Mouse (Mus musculus): ENCODE measurements around the gene Znrf4.
A peak's percentile ranks its signal among the peaks of the same experiment; 100 is the strongest.

Znrf4 gene

GRCm38 (mm10) chr17:56464817-56465216 lies 47.4 kb downstream of the Znrf4 start:
- DNase-seq = no peak

- no peak for DNase-seq
Observed at GRCm38 (mm10) chr17:56464345-56464744, 47.9 kb downstream of the Znrf4 start.

- no peak for DNase-seq
Observed at GRCm38 (mm10) chr17:56463500-56463899, 48.7 kb downstream of the Znrf4 start.

GRCm38 (mm10) chr17:56462835-56463455 lies 49.3 kb downstream of the Znrf4 start:
- DNase-seq = no peak

GRCm38 (mm10) chr17:56461771-56462743 lies 50.2 kb downstream of the Znrf4 start:
- peak; percentile 95 for DNase-seq

Data from right cerebral cortex, postnatal 25 days (tissue).